Mouse (Mus musculus) liver, postnatal 0 days (tissue): ENCODE measurements around the gene Fmod.

Source experiments
- CTCF ChIP-seq: sonication (generic); IDR thresholded peaks from 2 replicates; pipeline ENCODE4 v1.5.1; 2016; ENCODE audit warnings: antibody characterized with exemption, low read depth
- EP300 ChIP-seq: IDR thresholded peaks from 2 replicates; pipeline ENCODE4 v1.6.1; 2016; ENCODE audit warnings: antibody characterized with exemption, low read depth, mild to moderate bottlenecking

- no peak for TF ChIP-seq EP300
- no peak for TF ChIP-seq CTCF
These were observed 27.3 kb downstream of the Fmod start for GRCm38 (mm10) chr1:134064296-134064831.
